Mouse (Mus musculus) liver, postnatal 0 days (tissue): ENCODE measurements around the gene Dnajc24. TPM values are rescaled to one million over a fixed set of nuclear protein-coding genes. Genes with fewer than 3 reads are reported as not detected.

ENCODE experiments used
- ATAC-seq: fragments of 200-750 bp; cut with Nextera tagmentation; 2 replicates; pipeline ENCODE4 v1.8.0; 2017; ENCODE audit warnings: mild to moderate bottlenecking, moderate library complexity
- DNase-seq: peaks from one replicate; pipeline ENCODE4 v3.0.0-alpha.2; 2016
- H3K27ac ChIP-seq: fragments of 300-500 bp; sonication (generic); 2 replicates; pipeline ENCODE4 v1.5.1; 2014; ENCODE audit warnings: antibody characterized with exemption, moderate library complexity, mild to moderate bottlenecking, low read depth
- H3K27me3 ChIP-seq: fragments of 300-500 bp; sonication (generic); 2 replicates; pipeline ENCODE4 v1.6.1; 2014; ENCODE audit warnings: low read length, control low read depth, mixed read lengths; ENCODE audit not compliant: insufficient read depth
- H3K36me3 ChIP-seq: fragments of 300-500 bp; sonication (generic); replicated peaks from 2 replicates; pipeline ENCODE4 v1.6.1; 2014; ENCODE audit warnings: mild to moderate bottlenecking, control low read depth, low read length, moderate library complexity, mixed read lengths; ENCODE audit not compliant: insufficient read depth
- H3K4me1 ChIP-seq: fragments of 300-500 bp; sonication (generic); 2 replicates; pipeline ENCODE4 v1.6.1; 2014; ENCODE audit warnings: antibody characterized with exemption, mild to moderate bottlenecking, control low read depth; ENCODE audit not compliant: insufficient read depth
- H3K4me2 ChIP-seq: fragments of 300-500 bp; sonication (generic); 2 replicates; pipeline ENCODE4 v1.6.1; 2014; ENCODE audit warnings: low read depth, mild to moderate bottlenecking, low read length, moderate library complexity, mixed read lengths
- H3K4me3 ChIP-seq: fragments of 300-500 bp; sonication (generic); 2 replicates; pipeline ENCODE4 v1.5.1; 2014; ENCODE audit warnings: low read depth, low read length
- H3K9ac ChIP-seq: fragments of 300-500 bp; sonication (generic); replicated peaks from 2 replicates; pipeline ENCODE4 v1.6.1; 2014; ENCODE audit warnings: mild to moderate bottlenecking, moderate library complexity
- H3K9me3 ChIP-seq: fragments of 300-500 bp; sonication (generic); 2 replicates; pipeline ENCODE4 v1.6.1; 2016; ENCODE audit warnings: mild to moderate bottlenecking, control low read depth, low read length, mixed read lengths
- CTCF ChIP-seq: sonication (generic); IDR thresholded peaks from 2 replicates; pipeline ENCODE4 v1.5.1; 2016; ENCODE audit warnings: antibody characterized with exemption, low read depth
- EP300 ChIP-seq: IDR thresholded peaks from 2 replicates; pipeline ENCODE4 v1.6.1; 2016; ENCODE audit warnings: antibody characterized with exemption, low read depth, mild to moderate bottlenecking
- WGBS: fragments of 180-500 bp; shearing (Covaris S2); extraction: QIAGEN DNeasy Blood & Tissue Kit; methylation state at CpG from one replicate; pipeline ENCODE4 v1.1.7; 2014; ENCODE audit not compliant: insufficient replicate concordance; 5-methylcytosine and 5-hydroxymethylcytosine counted together
- polyA plus RNA-seq: library from polyadenylated mRNA; unstranded; fragments of >200 nt; fragmentation: Nextera tagmentation; extraction: Ambion mirVana; gene quantifications from 2 replicates; pipeline ENCODE4 v1.2.1, GENCODE M21; 2015

Gene Dnajc24
- polyA plus RNA-seq, 1 experiment from 2014 or later = 15.4 TPM

DNA sequence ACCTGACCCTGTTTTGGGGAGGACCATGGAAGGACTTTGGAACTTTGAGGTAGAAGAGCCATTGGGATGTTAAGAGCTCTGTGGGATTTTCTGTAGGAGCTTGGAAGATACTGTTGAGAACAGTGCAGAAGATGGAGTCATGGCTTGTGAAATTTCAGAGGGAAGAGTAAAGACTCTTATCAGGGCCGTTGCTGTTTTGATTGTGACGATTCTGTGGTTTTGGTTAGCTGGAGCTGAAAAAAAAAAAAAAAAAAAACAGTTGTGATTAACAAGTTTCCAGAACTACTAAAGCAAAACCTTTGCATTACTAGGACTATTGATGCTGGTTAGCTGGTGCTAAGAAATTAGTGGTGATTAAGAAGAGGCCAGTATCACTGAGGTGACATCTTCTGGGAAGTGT, 5.1 kb upstream of the Dnajc24 start:
- DNase-seq (no peak), ATAC-seq (no peak)
- no peak overlapping the region for H3K4me2 ChIP-seq
- TF ChIP-seq CTCF (no peak), EP300 (no peak)
- 32% methylated on average over 2 of the region's 2 CpGs for WGBS
- no peaks in the 10 kb centered on the region for H3K27me3 ChIP-seq
- no peak overlapping the region for H3K27ac ChIP-seq
- H3K9ac ChIP-seq = no peak overlapping the region
- H3K4me3 ChIP-seq = no peak overlapping the region
- H3K36me3 ChIP-seq = no peaks in the 10 kb centered on the region
- no peaks in the 10 kb centered on the region for H3K4me1 ChIP-seq
- no peaks in the 10 kb centered on the region for H3K9me3 ChIP-seq

DNA sequence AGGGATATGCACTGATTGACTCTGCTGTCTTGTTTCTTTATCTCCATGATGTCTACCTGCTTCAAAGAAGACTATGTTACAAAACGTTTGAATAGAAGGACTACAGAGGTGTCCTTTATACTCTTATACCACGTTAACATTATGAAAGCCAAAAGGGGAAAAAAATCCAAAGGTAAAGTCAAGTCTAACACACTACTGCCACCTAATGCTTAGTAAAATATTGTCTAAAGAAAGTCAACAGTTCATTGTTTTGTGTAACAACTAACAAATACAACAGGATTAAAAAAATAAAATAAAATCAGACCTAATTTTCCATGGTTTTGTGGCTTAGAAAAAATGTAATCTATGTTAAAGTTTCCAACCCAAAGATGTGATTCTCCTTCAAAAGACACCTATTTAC, 15.3 kb downstream of the Dnajc24 start:
- ATAC-seq (no peak), DNase-seq (no peak)
- Histone ChIP-seq H3K9ac (no peak overlapping the region), H3K27me3 (no peaks in the 10 kb centered on the region), H3K27ac (no peak overlapping the region), H3K9me3 (no peaks in the 10 kb centered on the region), H3K36me3 (no peaks in the 10 kb centered on the region), H3K4me2 (no peak overlapping the region), H3K4me3 (no peak overlapping the region), H3K4me1 (no peaks in the 10 kb centered on the region)
- WGBS = 25% methylated on average over 2 of the region's 2 CpGs
- TF ChIP-seq CTCF (no peak; the same call in 1 of the 2 replicates), EP300 (no peak)

DNA sequence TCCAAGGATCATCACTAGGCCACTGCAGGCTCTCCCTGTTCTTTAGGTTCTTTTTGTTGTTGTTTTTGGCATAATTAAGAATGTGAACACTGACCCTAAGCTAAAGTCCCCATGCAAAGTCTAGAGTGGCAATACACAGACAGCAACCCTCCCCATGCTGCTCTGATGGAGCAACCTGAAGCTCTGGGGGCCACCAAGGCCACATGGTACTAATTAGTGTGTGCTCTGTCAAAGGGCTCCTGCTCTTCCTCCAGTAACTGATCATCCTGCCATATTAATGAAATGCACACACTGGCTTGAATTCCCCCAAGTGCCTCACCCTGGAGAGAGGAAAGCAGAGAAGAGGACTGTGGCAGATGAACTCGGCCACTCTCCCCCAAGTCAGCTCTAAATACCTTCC, 16.2 kb downstream of the Dnajc24 start:
- H3K27me3 ChIP-seq = no peaks in the 10 kb centered on the region
- H3K4me3 ChIP-seq = no peak overlapping the region
- H3K27ac ChIP-seq = no peak overlapping the region
- no peak overlapping the region for H3K4me2 ChIP-seq
- no peak for ATAC-seq
- H3K36me3 ChIP-seq = no peaks in the 10 kb centered on the region
- no peaks in the 10 kb centered on the region for H3K4me1 ChIP-seq
- no peak overlapping the region for H3K9ac ChIP-seq
- DNase-seq = no peak
- TF ChIP-seq CTCF = no peak
- TF ChIP-seq EP300 = no peak
- WGBS = 50% methylated on average over 1 of the region's 1 CpGs
- no peaks in the 10 kb centered on the region for H3K9me3 ChIP-seq

DNA sequence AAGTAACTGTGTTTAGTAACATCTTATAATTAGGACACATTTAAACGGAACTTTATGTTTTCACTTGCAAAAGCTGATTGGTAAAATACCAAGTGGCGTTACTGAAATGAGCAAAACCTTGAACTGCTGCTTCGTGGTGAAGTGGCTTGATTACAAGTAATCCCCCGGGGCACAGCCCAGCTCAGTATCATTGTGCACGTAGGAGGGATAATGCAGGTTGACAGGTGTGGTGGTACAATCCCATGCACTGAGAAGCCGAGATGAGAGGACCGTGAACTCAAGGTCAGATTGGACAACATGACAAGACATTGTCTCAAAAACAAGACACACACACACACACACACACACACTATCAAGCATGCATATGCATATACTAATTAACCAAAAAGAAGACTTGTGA, 18.1 kb downstream of the Dnajc24 start:
- H3K27me3 ChIP-seq = no peaks in the 10 kb centered on the region
- 82% methylated on average over 7 of the region's 7 CpGs for WGBS
- H3K27ac ChIP-seq = no peak overlapping the region
- H3K9me3 ChIP-seq = no peaks in the 10 kb centered on the region
- H3K9ac ChIP-seq = no peak overlapping the region
- no peak overlapping the region for H3K4me2 ChIP-seq
- no peaks in the 10 kb centered on the region for H3K4me1 ChIP-seq
- no peak for ATAC-seq
- DNase-seq = no peak
- TF ChIP-seq EP300 (no peak), CTCF (no peak)
- no peak overlapping the region for H3K4me3 ChIP-seq
- no peaks in the 10 kb centered on the region for H3K36me3 ChIP-seq

DNA sequence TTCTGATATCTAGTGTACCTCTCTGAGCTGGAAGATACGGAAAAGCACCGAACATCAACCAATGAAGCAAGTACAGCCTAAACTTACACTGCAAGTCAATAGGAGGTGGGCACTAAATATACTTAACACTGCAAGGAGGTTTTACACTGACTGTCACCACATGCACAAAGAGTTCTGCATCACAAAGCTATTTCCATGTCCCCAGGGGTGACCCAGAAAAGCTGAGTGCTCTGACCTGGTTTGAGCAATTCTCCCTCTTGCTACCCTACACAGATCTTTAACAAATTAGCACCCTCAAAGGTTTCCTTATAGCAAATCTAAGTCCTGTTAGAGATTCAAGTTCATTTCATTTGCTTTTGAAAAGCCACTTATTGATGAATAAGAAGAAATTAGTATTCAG, 25.3 kb downstream of the Dnajc24 start:
- no peak overlapping the region for H3K27ac ChIP-seq
- TF ChIP-seq CTCF (no peak), EP300 (no peak)
- no peak for ATAC-seq
- H3K9me3 ChIP-seq = no peaks in the 10 kb centered on the region
- H3K27me3 ChIP-seq = no peaks in the 10 kb centered on the region
- no peaks in the 10 kb centered on the region for H3K4me1 ChIP-seq
- H3K4me3 ChIP-seq = no peak overlapping the region
- H3K9ac ChIP-seq = no peak overlapping the region
- 100% methylated on average over 2 of the region's 2 CpGs for WGBS
- 0 out of 2 replicates have a peak, but pooled peaks cover 3% of the 10 kb centered on the region for H3K36me3 ChIP-seq
- H3K4me2 ChIP-seq = no peak overlapping the region
- DNase-seq = no peak

DNA sequence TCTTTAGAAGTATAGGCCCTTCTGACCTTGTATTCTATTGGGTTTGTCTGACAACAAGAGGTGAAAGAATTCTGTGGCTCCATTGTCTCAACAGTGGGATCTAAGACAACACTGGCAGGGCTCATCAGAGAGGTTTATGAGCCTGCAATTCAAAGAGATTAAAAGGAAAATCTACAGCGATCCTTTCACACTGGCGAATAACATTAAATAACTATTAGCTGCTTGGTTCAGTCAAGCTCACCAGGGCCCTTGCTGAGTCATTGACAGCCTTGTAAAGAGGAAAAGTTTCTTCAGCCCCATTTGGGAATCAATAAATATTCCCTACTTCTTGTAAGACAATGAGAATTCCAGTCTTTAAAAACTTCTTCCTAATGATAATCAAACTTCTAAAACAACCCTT, 29.4 kb downstream of the Dnajc24 start:
- Histone ChIP-seq H3K27me3 (no peaks in the 10 kb centered on the region), H3K4me1 (no peaks in the 10 kb centered on the region), H3K4me3 (no peak overlapping the region), H3K27ac (no peak overlapping the region), H3K9ac (no peak overlapping the region), H3K4me2 (no peak overlapping the region), H3K9me3 (no peaks in the 10 kb centered on the region), H3K36me3 (0 out of 2 replicates have a peak, but pooled peaks cover 3% of the 10 kb centered on the region)
- WGBS = 66% methylated on average over 2 of the region's 2 CpGs
- ATAC-seq (no peak), DNase-seq (no peak)
- no peak for TF ChIP-seq CTCF

DNA sequence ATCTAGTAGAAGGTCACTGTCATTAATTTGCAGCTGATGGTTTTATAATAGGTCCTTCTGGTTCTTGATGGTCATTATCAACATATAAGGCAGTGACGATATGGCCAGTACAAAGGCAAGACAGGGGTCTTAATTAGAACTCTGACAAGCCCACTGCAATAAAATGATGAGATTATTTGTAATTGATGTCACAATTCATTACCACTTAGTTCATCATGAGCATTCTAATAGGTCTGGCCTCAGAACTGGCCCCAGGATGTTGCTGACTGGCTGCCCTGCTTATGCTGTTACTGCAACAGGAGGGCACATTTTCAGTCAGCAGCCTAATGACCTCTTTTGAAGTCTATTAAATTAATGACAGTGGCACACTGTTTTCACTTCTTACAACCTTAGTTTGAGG, 39.9 kb downstream of the Dnajc24 start:
- no peak for TF ChIP-seq CTCF
- TF ChIP-seq EP300 = no peak
- WGBS = 65% methylated on average over 1 of the region's 1 CpGs
- DNase-seq (no peak), ATAC-seq (no peak)
- H3K9ac ChIP-seq = no peak overlapping the region
- no peak overlapping the region for H3K4me3 ChIP-seq
- no peak overlapping the region for H3K4me2 ChIP-seq
- no peaks in the 10 kb centered on the region for H3K9me3 ChIP-seq
- H3K27ac ChIP-seq = no peak overlapping the region
- no peaks in the 10 kb centered on the region for H3K4me1 ChIP-seq
- no peaks in the 10 kb centered on the region for H3K27me3 ChIP-seq
- H3K36me3 ChIP-seq = peaks cover 4% of the 10 kb centered on the region; the same call in 1 of the 2 replicates
